Mouse (Mus musculus): ENCODE results near the gene Chil3. TPM values are rescaled to one million over a fixed set of nuclear protein-coding genes. Genes with fewer than 3 reads are reported as not detected.
"Not testable (repeated sequence)": the region's sequence is repeated elsewhere in the genome, so short reads cannot be mapped to it uniquely, and the experiment has no call there.

The Chil3 gene
- not detected in 2 replicates for polyA plus RNA-seq (2014; fragmentation: Nextera tagmentation; extraction: Ambion mirVana)

DNA sequence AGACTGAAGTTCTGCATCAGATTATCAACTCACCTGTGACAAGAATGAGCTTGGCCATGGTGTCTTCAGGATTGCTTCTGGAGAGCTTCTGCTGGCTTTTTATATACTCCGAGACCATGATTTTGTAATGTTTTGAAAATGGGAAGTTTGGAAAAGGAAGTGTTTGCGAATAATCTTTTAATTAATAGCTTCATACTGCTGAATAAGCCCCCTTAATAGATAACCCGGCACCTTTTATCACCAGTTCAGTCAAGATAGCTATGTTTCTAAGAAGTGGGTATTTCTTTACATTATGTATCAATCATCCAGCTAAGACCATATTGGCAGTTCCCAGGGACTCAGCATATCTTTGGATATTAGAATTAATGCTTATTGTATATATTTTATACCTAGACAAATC is at the start of gene Chil3:
Gene Chil3, minus strand, starts transcription at position 101 of the 400 bp plus-strand sequence.
- Histone ChIP-seq H3K4me3 (ENCODE audit: low read length) (no peak within 1 kb of the TSS), H3K27ac (ENCODE audit: low read depth, low read length) (no peak within 1 kb of the TSS), H3K4me2 (replicated peaks; ENCODE audit: low read depth, low read length) (no peak within 1 kb of the TSS), H3K9me3 (ENCODE audit: control insufficient read depth, low read length) (peaks cover 7% of the 10 kb centered on the region), H3K4me1 (ENCODE audit: control insufficient read depth, insufficient read depth, low read length) (no peaks in the 10 kb centered on the region), H3K36me3 (ENCODE audit: control insufficient read depth, insufficient read depth, low read length) (no peaks in the 10 kb centered on the region), H3K27me3 (ENCODE audit: control insufficient read depth, insufficient read depth, low read length) (no peaks in the 10 kb centered on the region), H3K9ac (ENCODE audit: low read depth, low read length) (no peak within 1 kb of the TSS)
- 80% methylated on average over 3 of the region's 3 CpGs for whole genome bisulfite sequencing
- no peak for ATAC-seq (ENCODE audit: low FRiP score, low TSS enrichment)

DNA sequence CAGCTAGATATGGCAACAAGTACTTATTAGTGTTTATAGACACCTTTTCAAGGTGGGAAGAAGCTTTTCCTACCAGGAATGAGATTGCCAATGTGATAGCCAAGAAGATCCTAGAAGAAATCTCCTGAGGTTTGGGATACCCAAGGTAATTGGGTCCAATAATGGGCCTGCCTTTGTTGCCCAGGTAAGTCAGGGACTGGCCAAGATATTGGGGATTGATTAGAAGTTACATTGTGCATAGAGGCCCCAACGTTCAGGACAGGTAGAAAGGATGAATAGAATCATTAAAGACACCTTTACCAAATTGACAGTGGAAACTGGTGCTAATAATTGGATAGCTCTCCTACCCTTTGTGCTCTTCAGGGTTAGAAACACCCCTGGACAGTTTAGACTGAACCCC is 30.7 kb upstream of the Chil3 start:
- WGBS = 63% methylated on average over 1 of the region's 1 CpGs
- H3K9me3 ChIP-seq (ENCODE audit: control insufficient read depth, low read length) = peaks cover 24% of the 10 kb centered on the region
- not testable (repeated sequence) for H3K4me1 ChIP-seq (ENCODE audit: control insufficient read depth, insufficient read depth, low read length); H3K9ac ChIP-seq (ENCODE audit: low read depth, low read length); H3K36me3 ChIP-seq (ENCODE audit: control insufficient read depth, insufficient read depth, low read length); H3K27me3 ChIP-seq (ENCODE audit: control insufficient read depth, insufficient read depth, low read length); H3K27ac ChIP-seq (ENCODE audit: low read depth, low read length); H3K4me2 ChIP-seq (replicated peaks; ENCODE audit: low read depth, low read length); H3K4me3 ChIP-seq (ENCODE audit: low read length); ATAC-seq (ENCODE audit: low FRiP score, low TSS enrichment)

DNA sequence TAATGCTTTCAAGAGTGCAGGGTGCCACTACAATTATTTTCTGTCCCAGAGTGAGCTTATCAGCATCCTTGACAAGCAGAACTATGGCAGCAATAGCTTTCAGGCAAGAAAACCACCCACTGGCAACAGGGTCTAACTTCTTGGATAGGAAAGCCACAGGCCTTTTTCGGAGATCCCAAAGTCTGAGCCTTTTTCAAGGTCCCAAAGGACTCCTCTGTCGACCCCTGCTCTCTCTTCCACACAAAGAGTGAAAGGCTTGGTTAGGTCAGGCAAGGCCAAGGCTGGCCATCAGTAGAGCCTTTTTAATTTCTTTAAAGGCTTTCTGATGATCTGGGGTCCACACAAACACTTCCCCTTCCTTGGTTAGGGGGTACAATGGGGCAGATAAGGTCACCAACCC is 29.9 kb upstream of the Chil3 start:
- not testable (repeated sequence) for H3K27ac ChIP-seq (ENCODE audit: low read depth, low read length); H3K4me1 ChIP-seq (ENCODE audit: control insufficient read depth, insufficient read depth, low read length); H3K27me3 ChIP-seq (ENCODE audit: control insufficient read depth, insufficient read depth, low read length); H3K4me3 ChIP-seq (ENCODE audit: low read length); ATAC-seq (ENCODE audit: low FRiP score, low TSS enrichment); H3K4me2 ChIP-seq (replicated peaks; ENCODE audit: low read depth, low read length); H3K9ac ChIP-seq (ENCODE audit: low read depth, low read length); H3K36me3 ChIP-seq (ENCODE audit: control insufficient read depth, insufficient read depth, low read length)
- 78% methylated on average over 2 of the region's 2 CpGs for WGBS
- H3K9me3 ChIP-seq (ENCODE audit: control insufficient read depth, low read length) = peaks cover 24% of the 10 kb centered on the region

DNA sequence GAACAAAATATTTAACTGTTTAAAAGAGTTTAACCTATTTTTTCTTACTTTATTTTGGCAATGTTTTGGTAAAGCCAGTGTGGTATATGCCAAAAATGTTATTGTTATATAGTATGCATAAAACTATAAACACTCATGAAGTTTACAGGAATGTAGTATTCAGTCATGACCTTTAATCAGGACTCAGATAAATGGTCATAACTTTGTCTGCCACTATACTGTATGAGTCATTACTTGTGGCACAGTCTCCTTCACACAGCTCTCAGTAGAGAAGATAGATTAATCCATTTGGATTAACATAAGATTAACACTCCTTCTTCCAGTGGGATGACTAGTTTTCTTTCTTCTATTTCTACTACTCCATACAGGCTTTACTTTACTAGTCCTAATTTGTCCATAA is 28.9 kb upstream of the Chil3 start:
- no peak overlapping the region for H3K27ac ChIP-seq (ENCODE audit: low read depth, low read length)
- H3K27me3 ChIP-seq (ENCODE audit: control insufficient read depth, insufficient read depth, low read length) = no peaks in the 10 kb centered on the region
- no peak overlapping the region for H3K4me3 ChIP-seq (ENCODE audit: low read length)
- no peak overlapping the region for H3K9ac ChIP-seq (ENCODE audit: low read depth, low read length)
- H3K4me1 ChIP-seq (ENCODE audit: control insufficient read depth, insufficient read depth, low read length) = no peaks in the 10 kb centered on the region
- no peak for ATAC-seq (ENCODE audit: low FRiP score, low TSS enrichment)
- H3K4me2 ChIP-seq (replicated peaks; ENCODE audit: low read depth, low read length) = no peak overlapping the region
- peaks cover 24% of the 10 kb centered on the region for H3K9me3 ChIP-seq (ENCODE audit: control insufficient read depth, low read length)
- H3K36me3 ChIP-seq (ENCODE audit: control insufficient read depth, insufficient read depth, low read length) = no peaks in the 10 kb centered on the region

DNA sequence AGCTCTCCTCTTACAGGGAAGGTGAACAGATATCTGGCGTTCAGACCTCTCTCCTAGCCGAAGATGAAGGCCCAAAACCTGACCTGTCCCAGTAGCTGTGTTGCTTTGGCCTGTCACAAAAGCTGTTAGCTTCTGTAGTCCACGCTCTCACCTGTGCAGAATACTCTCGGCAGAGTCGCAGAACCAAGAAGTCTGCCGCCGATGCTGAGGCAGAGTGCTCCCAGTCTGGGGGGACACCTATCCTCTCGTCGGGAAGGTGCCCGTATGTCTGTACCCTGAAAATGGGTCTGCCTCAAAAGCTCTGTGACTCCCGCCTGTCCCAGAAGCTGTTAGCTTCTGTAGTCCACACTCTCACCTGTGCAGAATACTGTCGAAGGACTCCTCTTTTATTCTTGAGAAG is 28.1 kb upstream of the Chil3 start:
- H3K9me3 ChIP-seq (ENCODE audit: control insufficient read depth, low read length) = peaks cover 24% of the 10 kb centered on the region
- no peaks in the 10 kb centered on the region for H3K36me3 ChIP-seq (ENCODE audit: control insufficient read depth, insufficient read depth, low read length)
- H3K4me1 ChIP-seq (ENCODE audit: control insufficient read depth, insufficient read depth, low read length) = no peaks in the 10 kb centered on the region
- no peak overlapping the region for H3K9ac ChIP-seq (ENCODE audit: low read depth, low read length)
- 89% methylated on average over 12 of the region's 12 CpGs for WGBS
- H3K4me3 ChIP-seq (ENCODE audit: low read length) = no peak overlapping the region
- ATAC-seq (ENCODE audit: low FRiP score, low TSS enrichment) = no peak
- no peak overlapping the region for H3K27ac ChIP-seq (ENCODE audit: low read depth, low read length)
- no peaks in the 10 kb centered on the region for H3K27me3 ChIP-seq (ENCODE audit: control insufficient read depth, insufficient read depth, low read length)
- no peak overlapping the region for H3K4me2 ChIP-seq (replicated peaks; ENCODE audit: low read depth, low read length)

DNA sequence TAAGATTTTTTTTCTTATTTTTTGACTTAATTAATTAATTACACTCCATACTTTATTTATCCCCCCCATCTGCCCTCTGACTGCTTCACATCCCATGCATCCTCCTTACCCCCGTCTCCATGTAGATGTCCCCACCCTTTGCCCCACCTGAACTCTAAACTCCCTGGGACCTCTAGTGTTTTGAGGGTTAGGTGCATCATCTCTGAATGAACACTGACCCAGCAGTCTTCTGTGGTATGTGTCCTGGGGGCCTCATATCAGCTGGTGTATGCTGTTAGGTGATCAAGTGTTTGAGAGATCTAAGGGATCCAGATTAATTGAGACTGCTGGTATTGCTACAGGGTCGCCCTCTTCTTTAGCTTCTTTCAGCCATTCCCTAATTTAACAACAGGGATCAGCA is 20.6 kb upstream of the Chil3 start:
- no peak overlapping the region for H3K4me3 ChIP-seq (ENCODE audit: low read length)
- no peaks in the 10 kb centered on the region for H3K27me3 ChIP-seq (ENCODE audit: control insufficient read depth, insufficient read depth, low read length)
- peaks cover 12% of the 10 kb centered on the region; the same call in 1 of the 2 replicates for H3K9me3 ChIP-seq (ENCODE audit: control insufficient read depth, low read length)
- no peaks in the 10 kb centered on the region for H3K4me1 ChIP-seq (ENCODE audit: control insufficient read depth, insufficient read depth, low read length)
- WGBS = 76% methylated on average over 2 of the region's 2 CpGs
- no peak overlapping the region for H3K9ac ChIP-seq (ENCODE audit: low read depth, low read length)
- H3K36me3 ChIP-seq (ENCODE audit: control insufficient read depth, insufficient read depth, low read length) = no peaks in the 10 kb centered on the region
- ATAC-seq (ENCODE audit: low FRiP score, low TSS enrichment) = no peak
- H3K27ac ChIP-seq (ENCODE audit: low read depth, low read length) = no peak overlapping the region
- H3K4me2 ChIP-seq (replicated peaks; ENCODE audit: low read depth, low read length) = no peak overlapping the region

DNA sequence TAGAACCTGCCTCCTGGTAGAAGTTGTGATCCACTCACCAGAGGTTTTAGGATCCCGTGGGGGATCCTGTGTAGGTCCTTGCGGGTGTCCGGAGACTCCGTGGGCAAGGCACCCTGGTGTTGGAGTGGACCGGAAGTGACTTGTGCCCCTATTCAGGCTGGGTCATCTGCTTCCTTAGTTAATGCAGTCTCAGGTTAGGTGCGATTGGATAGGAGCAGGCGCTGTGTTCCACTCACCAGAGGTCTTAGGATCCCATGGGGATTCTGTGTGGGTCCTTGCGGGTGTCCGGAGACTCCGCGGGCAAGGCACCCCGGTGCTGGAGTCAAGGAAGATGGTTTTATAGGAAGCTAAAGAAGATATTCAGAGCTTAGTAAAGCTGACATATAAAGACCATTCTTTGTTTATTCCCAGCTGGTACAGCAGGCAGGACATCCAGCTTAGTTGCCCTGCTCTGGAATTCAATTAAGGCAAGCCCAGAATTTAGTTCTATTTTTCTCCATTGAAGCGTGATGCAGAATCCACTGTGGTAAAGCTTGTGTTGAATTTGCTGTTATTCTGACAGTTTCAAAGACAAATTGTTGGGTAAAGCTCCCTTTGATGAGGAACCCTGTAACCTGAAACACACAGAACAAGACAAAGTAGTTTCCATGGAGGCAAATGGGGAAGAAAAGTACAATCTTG is 10.3 kb upstream of the Chil3 start:
- no peak for ATAC-seq (ENCODE audit: low FRiP score, low TSS enrichment)
- H3K9me3 ChIP-seq (ENCODE audit: control insufficient read depth, low read length) = 0 out of 2 replicates have a peak, but pooled peaks cover 7% of the 10 kb centered on the region
- no peaks in the 10 kb centered on the region for H3K27me3 ChIP-seq (ENCODE audit: control insufficient read depth, insufficient read depth, low read length)
- 91% methylated on average over 13 of the region's 13 CpGs for WGBS
- H3K4me3 ChIP-seq (ENCODE audit: low read length) = no peak overlapping the region
- no peak overlapping the region for H3K4me2 ChIP-seq (replicated peaks; ENCODE audit: low read depth, low read length)
- H3K27ac ChIP-seq (ENCODE audit: low read depth, low read length) = no peak overlapping the region
- H3K9ac ChIP-seq (ENCODE audit: low read depth, low read length) = no peak overlapping the region
- no peaks in the 10 kb centered on the region for H3K36me3 ChIP-seq (ENCODE audit: control insufficient read depth, insufficient read depth, low read length)
- H3K4me1 ChIP-seq (ENCODE audit: control insufficient read depth, insufficient read depth, low read length) = no peaks in the 10 kb centered on the region

DNA sequence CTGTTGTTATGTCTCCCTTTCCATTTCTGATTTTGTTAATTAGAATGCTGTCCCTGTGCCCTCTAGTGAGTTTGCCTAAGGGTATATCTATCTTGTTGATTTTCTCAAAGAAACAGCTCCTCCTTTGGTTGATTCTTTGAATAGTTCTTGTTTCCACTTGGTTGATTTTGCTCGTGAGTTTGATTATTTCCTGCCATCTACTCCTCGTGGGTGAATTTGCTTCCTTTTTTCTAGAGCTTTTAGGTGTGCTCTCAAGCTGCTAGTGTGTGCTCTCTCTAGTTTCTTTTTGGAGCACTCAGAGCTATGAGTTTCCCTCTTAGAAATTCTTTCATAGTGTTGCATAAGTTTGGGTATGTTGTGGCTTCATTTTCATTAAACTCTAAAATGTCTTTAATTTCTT is 7.6 kb upstream of the Chil3 start:
- H3K27ac ChIP-seq (ENCODE audit: low read depth, low read length); H3K4me2 ChIP-seq (replicated peaks; ENCODE audit: low read depth, low read length); H3K4me3 ChIP-seq (ENCODE audit: low read length); ATAC-seq (ENCODE audit: low FRiP score, low TSS enrichment); H3K27me3 ChIP-seq (ENCODE audit: control insufficient read depth, insufficient read depth, low read length); H3K9ac ChIP-seq (ENCODE audit: low read depth, low read length); H3K4me1 ChIP-seq (ENCODE audit: control insufficient read depth, insufficient read depth, low read length); H3K36me3 ChIP-seq (ENCODE audit: control insufficient read depth, insufficient read depth, low read length): not testable (repeated sequence)
- peaks cover 14% of the 10 kb centered on the region for H3K9me3 ChIP-seq (ENCODE audit: control insufficient read depth, low read length)
- WGBS = 60% methylated on average over 2 of the region's 2 CpGs

DNA sequence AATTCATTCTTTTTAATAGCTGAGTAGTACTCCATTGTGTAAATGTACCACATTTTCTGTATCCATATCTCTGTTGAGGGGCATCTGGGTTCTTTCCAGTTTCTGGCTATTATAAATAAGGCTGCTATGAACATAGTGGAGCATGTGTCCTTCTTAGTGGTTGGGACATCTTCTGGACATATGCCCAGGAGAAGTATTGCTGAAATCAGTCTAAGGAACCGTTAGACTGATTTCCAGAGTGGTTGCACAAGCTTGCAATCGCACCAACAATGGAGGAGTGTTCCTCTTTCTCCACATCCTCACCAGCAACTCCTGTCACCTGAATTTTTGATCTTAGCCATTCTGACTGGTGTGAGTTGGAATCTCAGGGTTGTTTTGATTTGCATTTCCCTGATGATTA is 5.1 kb upstream of the Chil3 start:
- not testable (repeated sequence) for H3K9ac ChIP-seq (ENCODE audit: low read depth, low read length); H3K4me3 ChIP-seq (ENCODE audit: low read length); H3K4me1 ChIP-seq (ENCODE audit: control insufficient read depth, insufficient read depth, low read length); H3K9me3 ChIP-seq (ENCODE audit: control insufficient read depth, low read length); H3K27me3 ChIP-seq (ENCODE audit: control insufficient read depth, insufficient read depth, low read length); H3K36me3 ChIP-seq (ENCODE audit: control insufficient read depth, insufficient read depth, low read length); ATAC-seq (ENCODE audit: low FRiP score, low TSS enrichment); H3K27ac ChIP-seq (ENCODE audit: low read depth, low read length); H3K4me2 ChIP-seq (replicated peaks; ENCODE audit: low read depth, low read length)
- 80% methylated on average over 2 of the region's 2 CpGs for WGBS
